Mouse (Mus musculus): ENCODE data around the gene Rab5b. TPM values are rescaled to one million over a fixed set of nuclear protein-coding genes. Genes with fewer than 3 reads are reported as not detected.

The Rab5b gene
- polyA plus RNA-seq, 1 experiment from 2014 or later = 51.3 TPM

- no peak for ATAC-seq (replicated peaks; ENCODE audit: insufficient number of reproducible peaks, low FRiP score, low TSS enrichment)
- H3K4me1 ChIP-seq (ENCODE audit: control insufficient read depth, insufficient read depth, low read length) = peaks cover 5% of the 10 kb centered on the region
- no peak overlapping the region for H3K4me2 ChIP-seq
- no peaks in the 10 kb centered on the region for H3K27me3 ChIP-seq (ENCODE audit: control insufficient read depth, insufficient read depth, low read length)
- 74% methylated on average over 10 of the region's 10 CpGs for whole genome bisulfite sequencing (ENCODE audit: insufficient replicate concordance)
- no peak overlapping the region for H3K9ac ChIP-seq (ENCODE audit: low read depth, low read length)
- no peak overlapping the region for H3K4me3 ChIP-seq (ENCODE audit: low read depth, low read length)
- peaks cover 16% of the 10 kb centered on the region for H3K36me3 ChIP-seq (ENCODE audit: control insufficient read depth, insufficient read depth, low read length)
- no peak overlapping the region for H3K27ac ChIP-seq (ENCODE audit: low read depth, low read length)
- H3K9me3 ChIP-seq (replicated peaks; ENCODE audit: control insufficient read depth, low read length) = no peaks in the 10 kb centered on the region
These were observed 68.4 kb downstream of the Rab5b start for GRCm38 (mm10) chr10:128627398-128628317.

Other genes with a start within 250 kb of the Rab5b start
- gene Smarcc2, start 237.0 kb downstream of the Rab5b start, polyA plus RNA-seq (2014; fragmentation: Nextera tagmentation; extraction: Ambion mirVana) = 70.8 and 82.8 TPM in 2 replicates
- gene Myl6, start 202.1 kb downstream of the Rab5b start, polyA plus RNA-seq (2014; fragmentation: Nextera tagmentation; extraction: Ambion mirVana) = 1,242 and 1,345 TPM in 2 replicates
- gene Myl6b, start 197.6 kb downstream of the Rab5b start, polyA plus RNA-seq (2014; fragmentation: Nextera tagmentation; extraction: Ambion mirVana) = 3.3 and 5.4 TPM in 2 replicates
- 14.5 and 18.7 TPM in 2 replicates for gene Esyt1, start 170.4 kb downstream of the Rab5b start, polyA plus RNA-seq (2014; fragmentation: Nextera tagmentation; extraction: Ambion mirVana)
- 7.7 and 8.0 TPM in 2 replicates for gene Zc3h10, start 148.5 kb downstream of the Rab5b start, polyA plus RNA-seq (2014; fragmentation: Nextera tagmentation; extraction: Ambion mirVana)
- 2,515 and 2,664 TPM in 2 replicates for gene Rpl41, start 147.0 kb downstream of the Rab5b start, polyA plus RNA-seq (2014; fragmentation: Nextera tagmentation; extraction: Ambion mirVana)
- 162 and 163 TPM in 2 replicates for gene Pa2g4, start 130.3 kb downstream of the Rab5b start, polyA plus RNA-seq (2014; fragmentation: Nextera tagmentation; extraction: Ambion mirVana)
- 5.8 and 9.1 TPM in 2 replicates for gene Erbb3, start 106.6 kb downstream of the Rab5b start, polyA plus RNA-seq (2014; fragmentation: Nextera tagmentation; extraction: Ambion mirVana)
- 551 and 604 TPM in 2 replicates for gene Rps26, start 69.5 kb downstream of the Rab5b start, polyA plus RNA-seq (2014; fragmentation: Nextera tagmentation; extraction: Ambion mirVana)
- gene Ikzf4, start 50.3 kb downstream of the Rab5b start, polyA plus RNA-seq (2014; fragmentation: Nextera tagmentation; extraction: Ambion mirVana) = 1.9 and 2.3 TPM in 2 replicates
- 11.1 and 12.4 TPM in 2 replicates for gene Suox, start 22.2 kb downstream of the Rab5b start, polyA plus RNA-seq (2014; fragmentation: Nextera tagmentation; extraction: Ambion mirVana)
- gene Pmel, start 7.9 kb upstream of the Rab5b start, polyA plus RNA-seq (2014; fragmentation: Nextera tagmentation; extraction: Ambion mirVana) = 0.96 and 1.5 TPM in 2 replicates
- gene Cdk2, start 8.8 kb upstream of the Rab5b start, polyA plus RNA-seq (2014; fragmentation: Nextera tagmentation; extraction: Ambion mirVana) = 91.1 and 98.5 TPM in 2 replicates
- gene Dgka, start 48.6 kb upstream of the Rab5b start, polyA plus RNA-seq (2014; fragmentation: Nextera tagmentation; extraction: Ambion mirVana) = 5.6 and 5.9 TPM in 2 replicates
- 25.4 and 27.2 TPM in 2 replicates for gene Pym1, start 51.6 kb upstream of the Rab5b start, polyA plus RNA-seq (2014; fragmentation: Nextera tagmentation; extraction: Ambion mirVana)
- gene Mmp19, start 94.6 kb upstream of the Rab5b start, polyA plus RNA-seq (2014; fragmentation: Nextera tagmentation; extraction: Ambion mirVana) = 0.49 and 0.57 TPM in 2 replicates
- 28.7 and 37.0 TPM in 2 replicates for gene Dnajc14, start 107.8 kb upstream of the Rab5b start, polyA plus RNA-seq (2014; fragmentation: Nextera tagmentation; extraction: Ambion mirVana)
- gene Tmem198b, start 108.1 kb upstream of the Rab5b start, polyA plus RNA-seq (2014; fragmentation: Nextera tagmentation; extraction: Ambion mirVana) = 15.0 and 18.2 TPM in 2 replicates
- gene Sarnp, start 121.1 kb upstream of the Rab5b start, polyA plus RNA-seq (2014; fragmentation: Nextera tagmentation; extraction: Ambion mirVana) = 204 and 210 TPM in 2 replicates
- gene Ormdl2, start 125.4 kb upstream of the Rab5b start, polyA plus RNA-seq (2014; fragmentation: Nextera tagmentation; extraction: Ambion mirVana) = 50.7 and 60.3 TPM in 2 replicates
- gene Gdf11, start 195.5 kb upstream of the Rab5b start, polyA plus RNA-seq (2014; fragmentation: Nextera tagmentation; extraction: Ambion mirVana) = 4.1 and 4.5 TPM in 2 replicates
- 296 and 306 TPM in 2 replicates for gene Cd63, start 204.7 kb upstream of the Rab5b start, polyA plus RNA-seq (2014; fragmentation: Nextera tagmentation; extraction: Ambion mirVana)
- 6.1 and 8.1 TPM in 2 replicates for gene Rdh5, start 226.6 kb upstream of the Rab5b start, polyA plus RNA-seq (2014; fragmentation: Nextera tagmentation; extraction: Ambion mirVana)
- 195 and 206 TPM in 2 replicates for gene Bloc1s1, start 227.8 kb upstream of the Rab5b start, polyA plus RNA-seq (2014; fragmentation: Nextera tagmentation; extraction: Ambion mirVana)
- gene Itga7, start 237.6 kb upstream of the Rab5b start, polyA plus RNA-seq (2014; fragmentation: Nextera tagmentation; extraction: Ambion mirVana) = 0.43 and 0.79 TPM in 2 replicates